Mouse (Mus musculus): Measurements from ENCODE around the gene Osbpl5.

The Osbpl5 gene

GRCm38 (mm10) chr7:143756125-143757026, at the start of gene Osbpl5:
TSS of gene Osbpl5 (minus strand) at chr7:143756985.
- DNase-seq, result no peak

GRCm38 (mm10) chr7:143805199-143805624, 48.4 kb upstream of the Osbpl5 start:
- peak; percentile 47 to 53 for DNase-seq

GRCm38 (mm10) chr7:143801195-143802065, 44.6 kb upstream of the Osbpl5 start:
- no peak for DNase-seq

- no peak for DNase-seq
Observed at GRCm38 (mm10) chr7:143800770-143801169, 44.0 kb upstream of the Osbpl5 start.

GRCm38 (mm10) chr7:143798783-143799182, 42.0 kb upstream of the Osbpl5 start:
- peak; percentile 43 to 55 for DNase-seq

GRCm38 (mm10) chr7:143793121-143793520, 36.3 kb upstream of the Osbpl5 start:
- peak; percentile 72 to 73 for DNase-seq

- no peak for DNase-seq
Observed at GRCm38 (mm10) chr7:143792336-143792985, 35.7 kb upstream of the Osbpl5 start.

- DNase-seq, result peak; percentile 88 to 89
Observed at GRCm38 (mm10) chr7:143783996-143784829, 27.4 kb upstream of the Osbpl5 start, which contains the start of gene Mrgpre. TSS of gene Mrgpre (minus strand) at chr7:143784500.

- no peak for DNase-seq
Observed at GRCm38 (mm10) chr7:143783378-143783995, 26.7 kb upstream of the Osbpl5 start.

- DNase-seq, result no peak
Observed at GRCm38 (mm10) chr7:143777375-143777774, 20.6 kb upstream of the Osbpl5 start.

- no peak for DNase-seq
Observed at GRCm38 (mm10) chr7:143776137-143776536, 19.4 kb upstream of the Osbpl5 start.

- DNase-seq, result no peak
Observed at GRCm38 (mm10) chr7:143769461-143769860, 12.7 kb upstream of the Osbpl5 start.

- no peak for DNase-seq
Observed at GRCm38 (mm10) chr7:143768267-143768666, 11.5 kb upstream of the Osbpl5 start.

- no peak for DNase-seq
Observed at GRCm38 (mm10) chr7:143766893-143767292, 10.1 kb upstream of the Osbpl5 start, which contains the start of gene Mrgprg. TSS of gene Mrgprg (minus strand) at chr7:143766993.

GRCm38 (mm10) chr7:143764876-143765530, 8.2 kb upstream of the Osbpl5 start:
- no peak for DNase-seq

- peak; percentile 59 to 66 for DNase-seq
Observed at GRCm38 (mm10) chr7:143763794-143764193, 7.0 kb upstream of the Osbpl5 start.

GRCm38 (mm10) chr7:143758956-143759355, 2.2 kb upstream of the Osbpl5 start:
- DNase-seq, result peak; percentile 82 to 91

- peak in 1 of 2 experiments; percentile 43 for DNase-seq
Observed at GRCm38 (mm10) chr7:143757696-143758095, 911 bp upstream of the Osbpl5 start.

- DNase-seq, result peak; percentile 79 to 84
Observed at GRCm38 (mm10) chr7:143757027-143757390, 224 bp upstream of the Osbpl5 start.

- DNase-seq, result no peak
Observed at GRCm38 (mm10) chr7:143755357-143756124, 1.2 kb downstream of the Osbpl5 start.
